8 mouse cellular contexts compared by ENCODE assay signal in genomic region chr15:93519836-93520826, GRCm38 (mm10).
DNase-seq lines count a peak whose midpoint lies in the region; ATAC-seq lines count a peak whose summit lies in the region.

No protein-coding gene starts in this region.

- DNase-seq in retina, adult 2 months (ENCODE audit: low read depth, low spot score): peak; percentile 62
- DNase-seq in retina, embryonic 14.5 days (ENCODE audit: low spot score): no peak
- DNase-seq in limb, embryonic 11.5 days (ENCODE audit: low spot score): no peak
- DNase-seq in layer of hippocampus, postnatal 25 days (ENCODE audit: extremely low spot score in 1 of 2, low spot score in 1 of 2): no peak
- no peak for DNase-seq in cerebellum, postnatal 4 days (ENCODE audit: low spot score in 2 of 2)
- no peak for DNase-seq in thymus, postnatal 10 days (ENCODE audit: low spot score in 2 of 2)

- WGBS in heart, embryonic 11.5 days (ENCODE audit: insufficient replicate concordance): 2% methylated on average over 17 of the region's 17 CpGs
- 7% methylated on average over 17 of the region's 17 CpGs for WGBS in limb, embryonic 11.5 days
- 8% methylated on average over 17 of the region's 17 CpGs for WGBS in neural tube, embryonic 12.5 days

- H3K4me3 ChIP-seq in heart, embryonic 11.5 days (ENCODE audit: low read depth, low read length): peak overlapping the region; percentile 91
- peak overlapping the region; percentile 75 for H3K4me3 ChIP-seq in limb, embryonic 11.5 days (ENCODE audit: low read depth, low read length)
- H3K4me3 ChIP-seq in neural tube, embryonic 12.5 days: peak overlapping the region; percentile 80; the same call in 1 of the 2 replicates

- peaks cover 57% of the 10 kb centered on the region for H3K4me1 ChIP-seq in heart, embryonic 11.5 days (ENCODE audit: control insufficient read depth, insufficient read depth, low read length)
- peaks cover 31% of the 10 kb centered on the region for H3K4me1 ChIP-seq in limb, embryonic 11.5 days (ENCODE audit: control insufficient read depth, insufficient read depth, low read length)
- H3K4me1 ChIP-seq in neural tube, embryonic 12.5 days: peaks cover 23% of the 10 kb centered on the region

- peak overlapping the region; percentile 98 for H3K27ac ChIP-seq in heart, embryonic 11.5 days (ENCODE audit: low read depth, low read length)
- peak overlapping the region; percentile 81; the same call in 1 of the 2 replicates for H3K27ac ChIP-seq in limb, embryonic 11.5 days (replicated peaks; ENCODE audit: low read depth, low read length)
- no peak overlapping the region for H3K27ac ChIP-seq in neural tube, embryonic 12.5 days

- H3K9me3 ChIP-seq in heart, embryonic 11.5 days (replicated peaks; ENCODE audit: control insufficient read depth, low read length): no peaks in the 10 kb centered on the region
- H3K9me3 ChIP-seq in limb, embryonic 11.5 days (ENCODE audit: control insufficient read depth, low read length): no peaks in the 10 kb centered on the region
- no peaks in the 10 kb centered on the region for H3K9me3 ChIP-seq in neural tube, embryonic 12.5 days

- peak overlapping the region; percentile 94 for H3K9ac ChIP-seq in heart, embryonic 11.5 days (ENCODE audit: low read depth, low read length)
- H3K9ac ChIP-seq in limb, embryonic 11.5 days (ENCODE audit: low read length): peak overlapping the region; percentile 72
- H3K9ac ChIP-seq in neural tube, embryonic 12.5 days: no peak overlapping the region; the same call in 1 of the 2 replicates

- no peak for ATAC-seq in heart, embryonic 11.5 days (replicated peaks; ENCODE audit: insufficient number of reproducible peaks, low FRiP score, low TSS enrichment)
- ATAC-seq in limb, embryonic 11.5 days (ENCODE audit: insufficient number of reproducible peaks, low FRiP score, low TSS enrichment, low read depth): no peak
- no peak for ATAC-seq in neural tube, embryonic 12.5 days (ENCODE audit: low FRiP score, low read depth)

- H3K27me3 ChIP-seq in heart, embryonic 11.5 days (ENCODE audit: control insufficient read depth, insufficient read depth, low read length): no peaks in the 10 kb centered on the region
- 0 out of 2 replicates have a peak, but pooled peaks cover 2% of the 10 kb centered on the region for H3K27me3 ChIP-seq in limb, embryonic 11.5 days (ENCODE audit: control insufficient read depth, insufficient read depth, low read length)
- peaks cover 23% of the 10 kb centered on the region; the same call in 1 of the 2 replicates for H3K27me3 ChIP-seq in neural tube, embryonic 12.5 days (replicated peaks)

- peak overlapping the region; percentile 90 for H3K4me2 ChIP-seq in heart, embryonic 11.5 days
- peak overlapping the region; percentile 95 for H3K4me2 ChIP-seq in limb, embryonic 11.5 days (ENCODE audit: low read depth, severe bottlenecking)
- peak overlapping the region; percentile 99 for H3K4me2 ChIP-seq in neural tube, embryonic 12.5 days (replicated peaks)

- H3K36me3 ChIP-seq in heart, embryonic 11.5 days (ENCODE audit: control insufficient read depth, insufficient read depth, low read length): no peaks in the 10 kb centered on the region
- H3K36me3 ChIP-seq in limb, embryonic 11.5 days (ENCODE audit: control insufficient read depth, insufficient read depth, low read length): no peaks in the 10 kb centered on the region
- H3K36me3 ChIP-seq in neural tube, embryonic 12.5 days: no peaks in the 10 kb centered on the region
